Mouse (Mus musculus): ENCODE results near the gene Heatr5a. TPM values are rescaled to one million over a fixed set of nuclear protein-coding genes. Genes with fewer than 3 reads are reported as not detected.

Gene Heatr5a
- polyA plus RNA-seq, 1 experiment: 8.2 TPM

DNA sequence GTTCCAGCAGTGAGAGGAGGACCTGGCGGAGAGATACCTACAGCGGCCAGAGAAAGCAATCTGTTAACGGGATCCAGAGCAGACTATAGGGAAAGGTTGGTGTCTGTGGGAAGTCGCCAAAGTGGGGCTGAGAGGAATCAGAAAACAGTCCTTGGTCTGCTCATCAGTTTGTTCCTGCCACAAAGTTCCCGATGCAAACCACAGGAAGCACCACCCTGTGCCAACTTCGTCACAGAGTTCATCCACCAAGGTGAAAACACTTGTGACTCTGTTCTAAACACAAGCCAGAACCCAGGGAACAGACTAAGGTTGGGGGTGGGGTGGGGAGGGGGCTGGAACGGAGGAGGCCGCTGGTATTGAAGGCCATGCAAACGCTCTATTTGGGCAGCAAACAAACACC lies 5.4 kb upstream of the Heatr5a start:
- no peaks in the 10 kb centered on the region for H3K4me1 ChIP-seq (ENCODE audit: control insufficient read depth, insufficient read depth, low read length)
- no peak overlapping the region for H3K4me3 ChIP-seq (ENCODE audit: insufficient read depth, low read length)
- no peak for TF ChIP-seq POLR2A (IDR thresholded peaks at IDR 0.05; ENCODE audit: extremely low read depth, insufficient read depth, low read length)
- TF ChIP-seq CTCF (IDR thresholded peaks at IDR 0.05; ENCODE audit: extremely low read depth, insufficient read depth, low read length): no peak
- H3K27ac ChIP-seq (ENCODE audit: insufficient read depth, low read length): no peak overlapping the region

DNA sequence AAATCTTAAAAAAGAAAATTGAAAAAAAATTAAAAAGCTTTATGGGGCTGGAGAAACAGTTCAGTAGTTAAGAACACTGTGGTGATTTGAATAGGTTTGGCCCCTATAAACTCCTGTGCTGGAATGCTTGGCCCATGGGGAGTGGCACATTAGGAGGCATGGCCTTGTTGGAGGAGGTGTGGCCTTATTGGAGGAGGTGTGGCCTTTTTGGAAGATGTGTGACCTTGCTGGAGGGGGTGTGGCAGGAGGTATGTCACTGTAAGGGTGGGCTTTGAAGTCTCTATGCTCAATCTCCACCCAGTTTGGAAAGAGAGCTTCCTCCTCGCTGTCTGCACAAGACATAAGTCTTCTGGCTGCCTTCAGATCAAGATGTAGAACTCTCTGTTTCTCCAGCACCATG lies 3.3 kb upstream of the Heatr5a start:
- H3K4me3 ChIP-seq (ENCODE audit: insufficient read depth, low read length): no peak overlapping the region
- H3K27ac ChIP-seq (ENCODE audit: insufficient read depth, low read length): no peak overlapping the region
- TF ChIP-seq POLR2A (IDR thresholded peaks at IDR 0.05; ENCODE audit: extremely low read depth, insufficient read depth, low read length) (no peak), CTCF (IDR thresholded peaks at IDR 0.05; ENCODE audit: extremely low read depth, insufficient read depth, low read length) (no peak)
- H3K4me1 ChIP-seq (ENCODE audit: control insufficient read depth, insufficient read depth, low read length): no peaks in the 10 kb centered on the region

DNA sequence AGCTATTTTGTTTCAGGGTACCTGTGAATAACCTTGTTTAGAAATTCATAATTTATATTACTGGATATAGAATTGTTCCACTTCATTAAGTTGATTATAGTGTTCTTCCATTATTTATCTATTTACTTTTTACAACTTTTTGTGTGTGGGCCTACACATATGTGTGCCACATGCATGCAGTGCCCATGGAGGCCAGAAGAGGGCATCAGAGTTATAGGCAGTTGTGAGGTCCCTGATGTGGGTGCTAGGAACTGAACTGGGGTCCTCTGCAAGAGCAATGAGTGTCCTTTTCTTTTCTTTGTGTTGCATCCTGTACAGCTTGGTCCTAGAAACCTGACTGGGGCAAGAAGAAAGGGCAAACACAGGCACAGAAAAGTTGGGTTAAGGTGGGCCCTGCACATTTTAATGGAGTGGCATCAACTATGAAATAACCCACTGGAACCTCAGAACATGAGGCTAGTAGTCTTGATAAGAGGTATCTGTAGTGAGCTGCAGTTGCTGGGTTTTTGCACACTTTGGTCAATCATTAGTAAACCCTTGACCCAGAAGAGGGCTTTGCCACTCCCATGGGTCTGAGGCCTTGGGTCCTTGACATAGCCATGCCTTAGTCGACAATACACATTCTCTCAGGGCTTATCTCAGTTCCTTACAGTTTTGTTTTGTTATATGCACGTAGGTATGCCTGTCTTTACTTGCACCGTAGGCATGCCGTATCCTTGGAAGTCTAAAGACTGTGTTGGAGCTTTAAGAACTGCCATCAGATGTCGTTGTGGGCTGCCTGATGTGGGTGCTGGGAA lies 1.3 kb upstream of the Heatr5a start:
- TF ChIP-seq CTCF (IDR thresholded peaks at IDR 0.05; ENCODE audit: extremely low read depth, insufficient read depth, low read length) (no peak), POLR2A (IDR thresholded peaks at IDR 0.05; ENCODE audit: extremely low read depth, insufficient read depth, low read length) (no peak)
- no peak overlapping the region for H3K4me3 ChIP-seq (ENCODE audit: insufficient read depth, low read length)
- no peak overlapping the region for H3K27ac ChIP-seq (ENCODE audit: insufficient read depth, low read length)
- H3K4me1 ChIP-seq (ENCODE audit: control insufficient read depth, insufficient read depth, low read length): no peaks in the 10 kb centered on the region

DNA sequence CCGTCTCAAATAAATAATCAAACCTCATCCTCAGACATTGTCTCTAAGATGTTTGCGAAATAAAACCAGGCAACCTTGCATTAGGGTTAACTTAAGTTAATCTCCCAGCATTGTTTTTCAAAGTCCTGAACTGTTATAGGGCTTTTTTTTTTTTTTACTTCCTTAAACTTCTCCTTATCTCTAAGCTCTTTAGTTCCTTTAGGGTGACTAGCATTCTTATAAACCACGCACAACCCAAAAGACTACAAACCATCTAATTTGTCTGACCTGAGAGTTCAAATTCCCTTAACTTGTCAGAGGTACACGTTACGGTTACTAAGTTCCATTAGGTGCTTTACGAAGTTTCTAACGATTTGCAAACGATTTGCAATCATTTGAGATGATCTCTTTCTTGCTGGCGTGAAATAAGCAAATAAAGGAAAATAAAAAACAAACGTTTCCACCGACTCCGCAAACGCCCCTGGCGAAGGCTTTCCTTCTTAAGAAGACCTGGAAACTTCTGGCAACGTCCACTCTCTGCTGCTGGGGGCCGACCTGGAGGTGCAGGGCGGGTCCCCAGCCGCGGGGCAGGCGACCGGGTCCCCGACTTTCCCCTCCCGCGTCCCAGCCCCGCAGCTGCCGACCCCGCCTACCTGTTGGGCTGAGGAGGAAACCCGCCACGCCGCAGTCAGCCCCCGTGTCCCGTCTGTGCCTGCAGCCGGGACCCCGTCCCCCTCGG lies 610 bp downstream of the Heatr5a start:
- no peak for TF ChIP-seq CTCF (IDR thresholded peaks at IDR 0.05; ENCODE audit: extremely low read depth, insufficient read depth, low read length)
- TF ChIP-seq POLR2A (IDR thresholded peaks at IDR 0.05; ENCODE audit: extremely low read depth, insufficient read depth, low read length): no peak
- H3K4me3 ChIP-seq (ENCODE audit: insufficient read depth, low read length): peak overlapping the region; percentile 73

DNA sequence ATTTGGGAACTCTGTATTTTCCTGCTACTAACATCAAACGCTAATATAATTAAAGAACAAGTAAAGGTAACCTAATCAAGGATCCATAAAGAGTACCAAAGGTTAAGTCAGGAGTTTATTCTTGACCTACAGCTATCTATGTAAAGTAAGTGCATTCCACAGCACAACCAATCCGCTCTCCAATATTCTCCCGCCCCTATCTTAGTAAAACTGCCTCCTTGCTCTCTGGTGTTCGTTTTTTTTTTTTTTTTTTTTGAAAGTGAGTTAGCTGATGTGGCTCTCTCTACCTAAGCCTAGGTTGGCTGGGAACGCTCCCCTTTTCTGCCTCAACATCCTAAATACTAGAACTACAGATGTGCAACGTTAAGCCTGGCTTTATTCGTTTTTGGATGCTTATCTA lies 1.2 kb downstream of the Heatr5a start:
- Histone ChIP-seq H3K27ac (ENCODE audit: insufficient read depth, low read length) (no peak overlapping the region), H3K4me1 (ENCODE audit: control insufficient read depth, insufficient read depth, low read length) (no peaks in the 10 kb centered on the region), H3K4me3 (ENCODE audit: insufficient read depth, low read length) (peak overlapping the region; percentile 73; the same call in 1 of the 2 replicates)
- TF ChIP-seq POLR2A (IDR thresholded peaks at IDR 0.05; ENCODE audit: extremely low read depth, insufficient read depth, low read length) (no peak), CTCF (IDR thresholded peaks at IDR 0.05; ENCODE audit: extremely low read depth, insufficient read depth, low read length) (no peak)

More for the DNA sequence above, 610 bp downstream of the Heatr5a start:
- Histone ChIP-seq H3K27ac (ENCODE audit: insufficient read depth, low read length) (peak overlapping the region; percentile 50; the same call in 1 of the 2 replicates), H3K4me1 (ENCODE audit: control insufficient read depth, insufficient read depth, low read length) (no peaks in the 10 kb centered on the region)

DNA sequence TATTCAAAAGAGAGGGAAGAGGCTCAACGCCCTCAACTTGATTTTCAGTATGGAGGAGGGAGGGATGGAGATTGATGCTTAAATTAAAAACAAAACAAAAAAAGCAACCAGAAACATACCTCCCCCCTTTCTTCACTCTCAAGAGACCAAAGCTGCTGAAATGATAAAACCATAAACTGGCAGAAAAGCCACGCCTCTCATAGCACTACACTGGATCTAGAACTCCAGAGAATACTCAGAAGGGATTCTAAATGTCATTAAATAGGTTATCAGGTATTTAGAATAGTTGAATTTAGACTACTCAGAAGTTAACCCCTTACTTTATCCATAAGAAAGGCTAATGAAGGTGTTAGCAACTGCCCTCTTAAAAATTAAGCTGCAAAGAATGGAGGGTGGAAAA lies 2.0 kb downstream of the Heatr5a start:
- Histone ChIP-seq H3K27ac (ENCODE audit: insufficient read depth, low read length) (no peak overlapping the region), H3K4me3 (ENCODE audit: insufficient read depth, low read length) (no peak overlapping the region), H3K4me1 (ENCODE audit: control insufficient read depth, insufficient read depth, low read length) (no peaks in the 10 kb centered on the region)
- no peak for TF ChIP-seq CTCF (IDR thresholded peaks at IDR 0.05; ENCODE audit: extremely low read depth, insufficient read depth, low read length)
- no peak for TF ChIP-seq POLR2A (IDR thresholded peaks at IDR 0.05; ENCODE audit: extremely low read depth, insufficient read depth, low read length)

DNA sequence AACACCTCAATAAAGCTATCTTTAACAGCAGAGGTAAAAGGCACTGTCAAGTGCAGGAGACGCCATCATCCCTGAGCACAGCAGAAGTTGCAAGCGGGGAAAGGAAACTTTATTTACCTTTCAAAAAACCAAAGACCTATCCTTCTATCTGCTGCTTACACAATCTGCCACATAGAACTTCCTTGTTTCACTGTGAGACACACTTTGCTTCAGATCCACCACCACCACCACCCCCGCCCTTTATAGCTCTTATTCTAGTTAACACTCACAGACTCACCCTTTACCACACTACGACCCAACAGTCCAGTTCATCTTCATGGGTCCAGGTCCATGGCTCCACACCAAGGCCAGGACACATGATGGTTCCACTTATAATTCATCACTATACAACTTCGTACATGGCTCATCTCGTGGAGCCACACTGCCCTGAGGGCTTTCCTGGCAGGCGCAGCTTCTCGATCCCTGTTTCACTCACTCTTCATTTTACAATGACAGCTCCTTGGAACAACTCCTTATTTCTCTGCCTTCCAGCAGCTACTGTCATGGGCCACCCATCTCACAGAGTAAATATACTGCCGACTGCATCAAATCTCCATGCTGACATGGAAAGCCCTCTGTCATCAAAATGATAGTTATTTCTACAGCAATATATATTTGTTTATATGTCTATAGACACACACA lies 3.1 kb downstream of the Heatr5a start:
- TF ChIP-seq POLR2A (IDR thresholded peaks at IDR 0.05; ENCODE audit: extremely low read depth, insufficient read depth, low read length): no peak
- TF ChIP-seq CTCF (IDR thresholded peaks at IDR 0.05; ENCODE audit: extremely low read depth, insufficient read depth, low read length): no peak
- Histone ChIP-seq H3K27ac (ENCODE audit: insufficient read depth, low read length) (no peak overlapping the region), H3K4me1 (ENCODE audit: control insufficient read depth, insufficient read depth, low read length) (no peaks in the 10 kb centered on the region), H3K4me3 (ENCODE audit: insufficient read depth, low read length) (no peak overlapping the region)

DNA sequence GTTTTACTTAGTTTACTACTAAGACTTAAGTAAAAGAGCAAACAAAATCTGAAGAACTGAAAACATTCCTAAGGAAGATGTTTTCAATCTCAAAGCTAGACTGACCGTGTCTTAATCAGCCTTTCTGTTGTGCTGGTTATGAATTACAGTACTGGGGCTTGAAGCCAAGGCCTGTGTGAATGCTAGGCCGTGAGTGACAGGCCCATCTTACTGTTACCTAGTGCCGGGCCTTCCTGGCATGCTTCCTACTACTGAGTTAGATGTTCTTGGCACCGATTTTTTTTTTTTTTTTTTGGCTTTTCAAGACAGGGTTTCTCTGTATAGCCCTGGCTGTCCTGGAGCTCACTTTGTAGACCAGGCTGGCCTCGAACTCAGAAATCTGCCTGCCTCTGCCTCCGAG lies 13.5 kb downstream of the Heatr5a start:
- Histone ChIP-seq H3K4me1 (ENCODE audit: control insufficient read depth, insufficient read depth, low read length) (no peaks in the 10 kb centered on the region), H3K27ac (ENCODE audit: insufficient read depth, low read length) (no peak overlapping the region), H3K4me3 (ENCODE audit: insufficient read depth, low read length) (no peak overlapping the region)
- TF ChIP-seq CTCF (IDR thresholded peaks at IDR 0.05; ENCODE audit: extremely low read depth, insufficient read depth, low read length) (no peak), POLR2A (IDR thresholded peaks at IDR 0.05; ENCODE audit: extremely low read depth, insufficient read depth, low read length) (no peak)

DNA sequence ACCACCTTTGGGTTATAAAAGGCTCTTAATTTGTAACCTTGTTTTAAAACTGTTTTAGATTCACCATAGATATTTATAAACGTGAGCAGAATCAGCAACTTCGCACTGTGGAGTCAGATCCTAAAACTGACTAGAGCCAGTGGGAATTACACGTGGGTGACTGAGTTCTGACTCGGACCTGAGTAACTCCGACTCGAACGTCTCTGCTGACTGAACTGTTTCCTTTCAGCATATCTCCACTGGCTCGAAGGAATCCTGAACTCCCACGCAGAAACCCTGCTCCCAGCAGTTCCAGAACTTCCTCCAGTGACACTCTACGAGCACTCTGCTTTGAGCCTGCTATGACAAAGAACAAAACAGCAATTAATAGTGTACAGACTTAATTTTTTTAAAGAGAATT lies 18.8 kb downstream of the Heatr5a start:
- Histone ChIP-seq H3K4me3 (ENCODE audit: insufficient read depth, low read length) (no peak overlapping the region), H3K27ac (ENCODE audit: insufficient read depth, low read length) (no peak overlapping the region), H3K4me1 (ENCODE audit: control insufficient read depth, insufficient read depth, low read length) (no peaks in the 10 kb centered on the region; the same call in 1 of the 2 replicates)
- TF ChIP-seq POLR2A (IDR thresholded peaks at IDR 0.05; ENCODE audit: extremely low read depth, insufficient read depth, low read length) (no peak), CTCF (IDR thresholded peaks at IDR 0.05; ENCODE audit: extremely low read depth, insufficient read depth, low read length) (no peak)
